Mouse (Mus musculus) hindbrain, embryonic 11.5 days (tissue): ENCODE measurements around the gene Olfr1186. TPM values are rescaled to one million over a fixed set of nuclear protein-coding genes. Genes with fewer than 3 reads are reported as not detected.
"Not testable (repeated sequence)": the region's sequence is repeated elsewhere in the genome, so short reads cannot be mapped to it uniquely, and the experiment has no call there.

Experiments
- ATAC-seq: fragments of 200-750 bp; cut with Nextera tagmentation; 2 replicates; pipeline ENCODE4 v1.8.0; 2017; ENCODE audit warnings: mild to moderate bottlenecking, moderate TSS enrichment, moderate library complexity; ENCODE audit not compliant: low FRiP score
- DNase-seq: peaks from one replicate; pipeline ENCODE4 v3.0.0-alpha.2; 2015; ENCODE audit warnings: low spot score
- H3K27ac ChIP-seq: fragments of 300-500 bp; sonication (generic); 2 replicates; pipeline ENCODE4 v1.5.1; 2014; ENCODE audit warnings: mild to moderate bottlenecking, low read depth, low read length
- H3K27me3 ChIP-seq: fragments of 300-500 bp; sonication (generic); 2 replicates; pipeline ENCODE4 v1.6.1; 2014; ENCODE audit warnings: mild to moderate bottlenecking, low read length, moderate library complexity, mixed read lengths; ENCODE audit not compliant: control insufficient read depth, insufficient read depth
- H3K36me3 ChIP-seq: fragments of 300-500 bp; sonication (generic); 2 replicates; pipeline ENCODE4 v1.6.1; 2014; ENCODE audit warnings: mild to moderate bottlenecking, low read length, moderate library complexity, mixed read lengths; ENCODE audit not compliant: control insufficient read depth, insufficient read depth
- H3K4me1 ChIP-seq: fragments of 300-500 bp; sonication (generic); replicated peaks from 2 replicates; pipeline ENCODE4 v1.6.1; 2014; ENCODE audit warnings: low read length, mixed read lengths; ENCODE audit not compliant: control insufficient read depth, insufficient read depth
- H3K4me2 ChIP-seq: fragments of 300-500 bp; sonication (generic); replicated peaks from 2 replicates; pipeline ENCODE4 v1.6.1; 2014; ENCODE audit warnings: mild to moderate bottlenecking, low read depth, low read length
- H3K4me3 ChIP-seq: fragments of 300-500 bp; sonication (generic); 2 replicates; pipeline ENCODE4 v1.5.1; 2014; ENCODE audit warnings: low read depth, low read length
- H3K9ac ChIP-seq: fragments of 300-500 bp; sonication (generic); 2 replicates; pipeline ENCODE4 v1.6.1; 2014; ENCODE audit warnings: low read depth, low read length
- H3K9me3 ChIP-seq: fragments of 300-500 bp; sonication (generic); 2 replicates; pipeline ENCODE4 v1.6.1; 2016; ENCODE audit warnings: low read length; ENCODE audit not compliant: control insufficient read depth
- WGBS: fragments of 180-500 bp; shearing (Covaris S2); extraction: QIAGEN DNeasy Blood & Tissue Kit; methylation state at CpG from one replicate; pipeline ENCODE4 v1.1.7; 2014; 5-methylcytosine and 5-hydroxymethylcytosine counted together
- polyA plus RNA-seq: library from polyadenylated mRNA; unstranded; fragments of >200 nt; fragmentation: Nextera tagmentation; extraction: Ambion mirVana; gene quantifications from 2 replicates; pipeline ENCODE4 v1.2.1, GENCODE M21; 2014

The Olfr1186 gene
- polyA plus RNA-seq, result not detected in 2 replicates

- DNase-seq (no peak), ATAC-seq (no peak)
- no peaks in the 10 kb centered on the region for H3K36me3 ChIP-seq
- no peaks in the 10 kb centered on the region for H3K27me3 ChIP-seq
- H3K9me3 ChIP-seq, result no peaks in the 10 kb centered on the region
- H3K9ac ChIP-seq, result no peak within 1 kb of the TSS
- H3K27ac ChIP-seq, result no peak within 1 kb of the TSS
- H3K4me2 ChIP-seq, result no peak within 1 kb of the TSS
- H3K4me1 ChIP-seq, result no peaks in the 10 kb centered on the region
- no peak within 1 kb of the TSS for H3K4me3 ChIP-seq
- 90% methylated on average over 2 of the region's 2 CpGs for WGBS
Measured at GRCm38 (mm10) chr2:88518251-88518650, at the start of gene Olfr1186. TSS of gene Olfr1186 (plus strand) at chr2:88518551.

DNA sequence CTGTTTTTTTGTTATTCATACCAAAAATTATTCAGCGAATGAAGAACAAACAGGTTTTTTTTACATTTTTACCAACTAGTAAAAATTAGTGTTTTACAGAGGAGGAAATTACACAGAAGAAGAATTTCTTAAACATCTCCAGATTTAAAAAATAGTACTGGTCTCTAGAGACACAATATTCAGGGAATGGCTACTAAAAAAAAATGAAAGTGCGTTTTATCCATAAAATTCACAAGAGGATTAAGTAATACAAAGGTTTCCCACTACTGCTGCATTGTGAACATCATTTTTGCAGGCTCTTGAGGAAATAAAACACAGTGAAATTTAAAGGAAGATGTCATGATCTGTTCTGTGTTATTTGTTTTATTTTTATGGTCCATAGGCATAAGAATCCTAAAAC, 35.1 kb upstream of the Olfr1186 start, which contains the start of gene Olfr1184:
Gene Olfr1184 (plus strand): TSS at position 301 of the 400 bp plus-strand sequence.
- no peak within 1 kb of the TSS for H3K4me2 ChIP-seq
- ATAC-seq, result no peak
- H3K27me3 ChIP-seq, result no peaks in the 10 kb centered on the region
- no peak within 1 kb of the TSS for H3K27ac ChIP-seq
- no peaks in the 10 kb centered on the region for H3K4me1 ChIP-seq
- no peaks in the 10 kb centered on the region for H3K36me3 ChIP-seq
- H3K9ac ChIP-seq, result no peak within 1 kb of the TSS
- 93% methylated on average over 2 of the region's 2 CpGs for WGBS
- no peak for DNase-seq
- H3K9me3 ChIP-seq, result no peaks in the 10 kb centered on the region
- H3K4me3 ChIP-seq, result no peak within 1 kb of the TSS

GRCm38 (mm10) chr2:88493020-88493419, 25.3 kb upstream of the Olfr1186 start, which contains the start of gene Olfr1185-ps1:
TSS of gene Olfr1185-ps1 (plus strand) at chr2:88493320.
- Histone ChIP-seq H3K4me3 (no peak within 1 kb of the TSS), H3K4me2 (no peak within 1 kb of the TSS), H3K36me3 (no peaks in the 10 kb centered on the region), H3K27me3 (no peaks in the 10 kb centered on the region), H3K9ac (no peak within 1 kb of the TSS), H3K4me1 (no peaks in the 10 kb centered on the region), H3K9me3 (no peaks in the 10 kb centered on the region), H3K27ac (no peak within 1 kb of the TSS)
- no peak for DNase-seq
- ATAC-seq, result no peak
- WGBS, result 76% methylated on average over 2 of the region's 2 CpGs

- DNase-seq, result no peak
- Histone ChIP-seq H3K36me3 (no peaks in the 10 kb centered on the region), H3K9ac (no peak overlapping the region), H3K4me2 (no peak overlapping the region), H3K27ac (no peak overlapping the region), H3K4me1 (no peaks in the 10 kb centered on the region), H3K9me3 (no peaks in the 10 kb centered on the region), H3K4me3 (no peak overlapping the region), H3K27me3 (no peaks in the 10 kb centered on the region)
- ATAC-seq, result no peak
- WGBS, result 79% methylated on average over 3 of the region's 3 CpGs
Measured at GRCm38 (mm10) chr2:88525720-88526119, 7.4 kb downstream of the Olfr1186 start.

DNA sequence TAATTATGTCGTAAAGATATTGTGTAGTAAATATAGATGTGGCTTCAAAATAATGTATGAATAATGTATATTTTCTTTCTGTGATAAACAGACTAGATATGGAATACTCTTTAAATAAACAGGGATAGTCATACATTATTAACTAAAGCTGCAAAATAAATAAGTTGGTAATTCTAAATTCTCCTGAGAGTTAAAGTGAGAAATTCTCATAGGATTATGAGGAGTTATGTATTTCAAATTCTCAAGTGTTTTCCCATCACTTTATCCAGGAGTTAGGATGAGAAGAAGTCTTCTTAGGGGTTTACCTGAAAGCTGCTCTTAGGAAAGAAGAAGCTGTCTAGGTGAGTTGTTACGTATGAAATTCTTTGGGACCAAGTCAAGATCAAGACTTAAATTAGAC, 38.3 kb downstream of the Olfr1186 start, which contains the start of gene Olfr1188:
Gene Olfr1188 (plus strand): TSS at position 301 of the 400 bp plus-strand sequence.
- ATAC-seq, result no peak
- 83% methylated on average over 2 of the region's 2 CpGs for WGBS
- Histone ChIP-seq H3K9ac (no peak within 1 kb of the TSS), H3K4me2 (no peak within 1 kb of the TSS), H3K36me3 (no peaks in the 10 kb centered on the region), H3K9me3 (no peaks in the 10 kb centered on the region), H3K4me3 (no peak within 1 kb of the TSS), H3K4me1 (no peaks in the 10 kb centered on the region), H3K27ac (no peak within 1 kb of the TSS), H3K27me3 (no peaks in the 10 kb centered on the region)
- DNase-seq, result no peak

DNA sequence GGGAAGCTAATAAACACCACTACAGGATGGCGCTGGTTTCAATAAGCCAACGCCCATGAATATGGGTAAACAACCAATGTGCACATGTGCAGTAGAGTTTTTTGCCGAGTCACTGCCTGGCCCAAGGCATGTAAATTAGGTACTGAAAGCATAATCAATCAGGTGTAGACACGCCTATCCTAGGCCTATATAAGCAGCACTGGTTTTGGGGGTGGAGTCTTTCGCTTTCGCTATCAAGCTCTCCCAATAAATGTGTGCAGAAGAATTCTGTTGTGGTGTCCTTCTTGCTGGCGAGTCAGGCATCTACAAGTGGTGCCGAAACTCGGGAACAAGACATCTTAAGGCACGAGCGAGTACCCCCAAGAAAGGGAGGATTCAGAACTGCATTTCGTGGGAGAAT, 54.3 kb downstream of the Olfr1186 start:
- not testable (repeated sequence) for H3K4me2 ChIP-seq, H3K9ac ChIP-seq, H3K27me3 ChIP-seq, H3K9me3 ChIP-seq, H3K4me1 ChIP-seq, H3K27ac ChIP-seq, H3K36me3 ChIP-seq, DNase-seq, H3K4me3 ChIP-seq, ATAC-seq
- WGBS, result 92% methylated on average over 12 of the region's 12 CpGs

Other genes with a start within 250 kb of the Olfr1186 start
- not detected in 2 replicates for gene Olfr1173, start 238.7 kb upstream of the Olfr1186 start, polyA plus RNA-seq
- not detected in 2 replicates for gene Olfr1174-ps, start 203.4 kb upstream of the Olfr1186 start, polyA plus RNA-seq
- not detected in 2 replicates for gene Olfr1175-ps, start 191.3 kb upstream of the Olfr1186 start, polyA plus RNA-seq
- gene Olfr1176, start 181.8 kb upstream of the Olfr1186 start, polyA plus RNA-seq, result not detected in 2 replicates
- gene Olfr1177-ps, start 172.1 kb upstream of the Olfr1186 start, polyA plus RNA-seq, result not detected in 2 replicates
- gene Olfr1178, start 131.5 kb upstream of the Olfr1186 start, polyA plus RNA-seq, result not detected in 2 replicates
- not detected in 2 replicates for gene Olfr1179, start 112.1 kb upstream of the Olfr1186 start, polyA plus RNA-seq
- gene Olfr1180, start 99.4 kb upstream of the Olfr1186 start, polyA plus RNA-seq, result not detected in 2 replicates
- gene Olfr1181, start 92.4 kb upstream of the Olfr1186 start, polyA plus RNA-seq, result not detected in 2 replicates
- not detected in 2 replicates for gene Gm13757, start 69.4 kb upstream of the Olfr1186 start, polyA plus RNA-seq
- not detected in 2 replicates for gene Olfr1183, start 63.7 kb upstream of the Olfr1186 start, polyA plus RNA-seq
- not detected in 2 replicates for gene Olfr1184, start 35.0 kb upstream of the Olfr1186 start, polyA plus RNA-seq
- gene Olfr1185-ps1, start 25.2 kb upstream of the Olfr1186 start, polyA plus RNA-seq, result not detected in 2 replicates
- not detected in 2 replicates for gene Olfr1188, start 38.4 kb downstream of the Olfr1186 start, polyA plus RNA-seq
- gene Olfr1189, start 67.9 kb downstream of the Olfr1186 start, polyA plus RNA-seq, result not detected in 2 replicates
- not detected in 2 replicates for gene Olfr1191-ps1, start 122.0 kb downstream of the Olfr1186 start, polyA plus RNA-seq
- not detected in 2 replicates for gene Olfr1192-ps1, start 130.0 kb downstream of the Olfr1186 start, polyA plus RNA-seq
- gene Olfr1193, start 157.1 kb downstream of the Olfr1186 start, polyA plus RNA-seq, result not detected in 2 replicates
- gene Olfr1195, start 170.6 kb downstream of the Olfr1186 start, polyA plus RNA-seq, result not detected in 2 replicates
- gene Olfr1196, start 186.0 kb downstream of the Olfr1186 start, polyA plus RNA-seq, result not detected in 2 replicates
- gene Olfr1197, start 213.8 kb downstream of the Olfr1186 start, polyA plus RNA-seq, result not detected in 2 replicates
- gene Olfr1198, start 232.8 kb downstream of the Olfr1186 start, polyA plus RNA-seq, result not detected in 2 replicates
- not detected in 2 replicates for gene Olfr1199, start 241.9 kb downstream of the Olfr1186 start, polyA plus RNA-seq